Mouse (Mus musculus) intestine, embryonic 16.5 days (tissue): ENCODE measurements around the gene Sox6. TPM values are rescaled to one million over a fixed set of nuclear protein-coding genes. Genes with fewer than 3 reads are reported as not detected.
A peak's percentile ranks its signal among the peaks of the same experiment; 100 is the strongest.

Experiments
- ATAC-seq: fragments of 200-750 bp; cut with Nextera tagmentation; 2 replicates; pipeline ENCODE4 v1.8.0; 2017; ENCODE audit warnings: moderate TSS enrichment, moderate library complexity
- H3K27ac ChIP-seq: fragments of 300-500 bp; sonication (generic); 2 replicates; pipeline ENCODE4 v1.5.1; 2014; ENCODE audit warnings: mild to moderate bottlenecking, low read length
- H3K27me3 ChIP-seq: fragments of 300-500 bp; sonication (generic); replicated peaks from 2 replicates; pipeline ENCODE4 v1.6.1; 2014; ENCODE audit warnings: low read length, control low read depth, mixed read lengths; ENCODE audit not compliant: control insufficient read depth, insufficient read depth
- H3K36me3 ChIP-seq: fragments of 300-500 bp; sonication (generic); 2 replicates; pipeline ENCODE4 v1.6.1; 2014; ENCODE audit warnings: low read length, control low read depth; ENCODE audit not compliant: control insufficient read depth, insufficient read depth
- H3K4me1 ChIP-seq: fragments of 300-500 bp; sonication (generic); 2 replicates; pipeline ENCODE4 v1.6.1; 2014; ENCODE audit warnings: low read length, control low read depth, mixed read lengths; ENCODE audit not compliant: control insufficient read depth, insufficient read depth
- H3K4me2 ChIP-seq: fragments of 300-500 bp; sonication (generic); 2 replicates; pipeline ENCODE4 v1.6.1; 2014; ENCODE audit warnings: low read depth, low read length, control low read depth
- H3K4me3 ChIP-seq: fragments of 300-500 bp; sonication (generic); 2 replicates; pipeline ENCODE4 v1.5.1; 2014; ENCODE audit warnings: mild to moderate bottlenecking, low read length
- H3K9ac ChIP-seq: fragments of 300-500 bp; sonication (generic); 2 replicates; pipeline ENCODE4 v1.6.1; 2014; ENCODE audit warnings: low read depth, low read length
- H3K9me3 ChIP-seq: fragments of 300-500 bp; sonication (generic); 2 replicates; pipeline ENCODE4 v1.6.1; 2016; ENCODE audit warnings: low read length, control low read depth; ENCODE audit not compliant: control insufficient read depth
- WGBS: fragments of 180-500 bp; shearing (Covaris S2); extraction: QIAGEN DNeasy Blood & Tissue Kit; methylation state at CpG from one replicate; pipeline ENCODE4 v1.1.7; 2014; 5-methylcytosine and 5-hydroxymethylcytosine counted together
- polyA plus RNA-seq: library from polyadenylated mRNA; unstranded; fragments of >200 nt; fragmentation: Nextera tagmentation; extraction: Ambion mirVana; gene quantifications from 2 replicates; pipeline ENCODE4 v1.2.1, GENCODE M21; 2015

Gene Sox6
- polyA plus RNA-seq, 1 experiment from 2014 or later: 25.3 TPM

DNA sequence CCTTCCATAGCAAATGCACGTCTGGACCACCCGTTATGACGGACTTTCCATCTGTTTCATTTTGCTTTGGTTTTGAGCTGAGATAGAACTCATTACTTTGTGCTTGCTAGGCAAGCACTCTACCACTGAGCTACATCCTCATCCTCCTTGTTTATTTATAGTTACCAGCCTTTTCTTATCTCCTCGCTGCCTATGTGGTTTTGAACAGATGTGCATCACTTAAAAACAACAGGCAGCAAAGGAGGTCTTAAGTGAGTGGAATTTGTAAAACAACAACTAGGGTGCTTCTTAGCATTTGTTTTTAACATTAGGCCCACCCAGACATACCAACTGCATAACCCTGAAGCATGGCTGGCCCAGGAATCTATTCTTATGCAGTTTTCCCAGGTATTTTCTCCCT, 86.9 kb downstream of the Sox6 start:
- Histone ChIP-seq H3K4me2 (no peak overlapping the region), H3K4me1 (no peaks in the 10 kb centered on the region), H3K27me3 (no peaks in the 10 kb centered on the region), H3K4me3 (no peak overlapping the region), H3K9ac (no peak overlapping the region), H3K9me3 (no peaks in the 10 kb centered on the region), H3K27ac (no peak overlapping the region), H3K36me3 (no peaks in the 10 kb centered on the region)
- ATAC-seq: no peak
- WGBS: 81% methylated on average over 4 of the region's 4 CpGs

DNA sequence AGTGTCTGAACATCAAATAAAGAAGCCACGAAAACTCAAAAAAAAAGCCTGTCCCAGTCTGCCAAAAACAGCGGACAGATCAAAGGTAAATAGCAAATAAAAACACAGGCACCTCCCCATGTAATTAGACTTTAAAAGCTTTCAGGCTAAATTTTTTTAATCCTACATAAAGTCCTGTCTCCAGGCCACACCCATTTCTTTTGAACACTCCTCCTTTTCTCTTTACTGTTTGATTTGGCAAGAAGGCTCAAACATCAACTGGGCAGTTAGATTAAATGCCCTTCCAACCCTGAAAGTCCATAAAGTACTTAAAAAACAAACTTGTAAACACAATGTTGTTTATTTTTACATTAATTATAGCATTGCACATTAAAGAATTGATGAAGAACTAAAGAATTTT, 90.7 kb downstream of the Sox6 start:
- Histone ChIP-seq H3K4me1 (no peaks in the 10 kb centered on the region), H3K27me3 (no peaks in the 10 kb centered on the region), H3K9me3 (no peaks in the 10 kb centered on the region), H3K4me3 (no peak overlapping the region), H3K36me3 (no peaks in the 10 kb centered on the region), H3K4me2 (no peak overlapping the region), H3K9ac (no peak overlapping the region), H3K27ac (no peak overlapping the region)
- no peak for ATAC-seq
- 70% methylated on average over 2 of the region's 2 CpGs for WGBS

DNA sequence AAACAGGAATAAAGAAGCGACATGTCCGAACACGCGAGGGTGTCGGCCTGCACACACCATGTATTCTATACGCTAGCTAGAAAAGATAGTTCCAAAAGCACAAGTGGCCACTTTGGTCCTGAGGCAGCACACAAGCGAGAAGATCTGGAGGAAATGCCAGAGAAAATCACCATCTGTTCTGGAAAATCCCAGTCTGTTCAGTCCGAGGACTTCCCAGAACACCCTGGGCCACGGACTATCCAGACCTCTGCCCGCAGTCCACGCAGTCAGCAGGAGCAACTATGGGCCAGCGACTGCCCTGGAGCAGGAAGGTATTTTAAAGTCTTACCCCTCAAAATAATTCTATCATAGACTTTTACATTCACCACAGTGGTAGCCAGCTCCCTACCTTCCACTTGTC, 92.0 kb downstream of the Sox6 start:
- no peaks in the 10 kb centered on the region for H3K36me3 ChIP-seq
- H3K4me3 ChIP-seq: no peak overlapping the region
- no peak for ATAC-seq
- 91% methylated on average over 12 of the region's 12 CpGs for WGBS
- H3K27ac ChIP-seq: no peak overlapping the region
- H3K4me1 ChIP-seq: no peaks in the 10 kb centered on the region
- no peak overlapping the region for H3K9ac ChIP-seq
- no peak overlapping the region for H3K4me2 ChIP-seq
- no peaks in the 10 kb centered on the region for H3K27me3 ChIP-seq
- H3K9me3 ChIP-seq: no peaks in the 10 kb centered on the region

DNA sequence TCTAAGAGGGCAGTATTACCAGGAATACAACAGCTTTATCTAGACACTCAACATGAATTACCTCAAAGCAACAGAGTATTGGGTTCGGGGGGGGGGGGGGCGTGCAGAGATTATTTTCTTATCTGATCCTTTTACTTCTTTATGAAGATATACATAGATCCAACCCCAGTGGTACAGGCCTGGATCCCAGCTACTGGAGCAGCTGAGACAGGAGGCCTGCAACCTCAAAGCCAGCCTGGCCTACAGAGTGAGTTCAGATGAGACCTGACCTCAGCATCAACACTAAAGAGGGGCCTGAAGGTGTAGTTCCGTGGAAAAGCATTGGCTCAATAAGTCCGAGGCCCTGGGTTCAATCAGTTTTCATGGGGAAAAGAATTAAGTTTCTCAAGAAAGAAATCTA, 93.1 kb downstream of the Sox6 start:
- Histone ChIP-seq H3K4me1 (no peaks in the 10 kb centered on the region), H3K27me3 (no peaks in the 10 kb centered on the region), H3K9ac (no peak overlapping the region), H3K4me3 (no peak overlapping the region), H3K36me3 (no peaks in the 10 kb centered on the region), H3K27ac (no peak overlapping the region), H3K9me3 (no peaks in the 10 kb centered on the region), H3K4me2 (no peak overlapping the region)
- ATAC-seq: no peak
- WGBS: 79% methylated on average over 4 of the region's 4 CpGs

DNA sequence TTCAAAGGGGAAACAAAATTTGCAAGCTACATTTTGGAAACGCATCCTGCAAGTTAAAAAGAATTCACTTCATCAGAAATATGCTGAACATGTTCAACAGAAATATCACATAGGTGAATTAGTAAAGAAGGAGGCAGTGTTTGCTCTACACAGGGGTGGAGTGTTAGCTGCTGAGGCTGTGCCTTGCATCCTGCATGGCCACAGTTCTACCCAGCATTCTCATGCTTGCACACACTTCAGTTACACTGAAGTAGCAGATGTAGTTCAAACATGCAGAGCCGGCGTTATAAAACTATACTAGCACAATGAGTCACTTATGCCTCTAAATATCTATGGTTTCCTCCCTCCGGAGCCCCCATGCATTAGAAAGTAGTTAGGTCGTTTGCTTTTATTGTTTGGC, 94.3 kb downstream of the Sox6 start:
- H3K27ac ChIP-seq: no peak overlapping the region
- H3K9ac ChIP-seq: no peak overlapping the region
- no peaks in the 10 kb centered on the region for H3K27me3 ChIP-seq
- ATAC-seq: no peak
- H3K4me2 ChIP-seq: no peak overlapping the region
- no peaks in the 10 kb centered on the region for H3K36me3 ChIP-seq
- WGBS: 61% methylated on average over 5 of the region's 5 CpGs
- no peak overlapping the region for H3K4me3 ChIP-seq
- no peaks in the 10 kb centered on the region for H3K9me3 ChIP-seq
- no peaks in the 10 kb centered on the region for H3K4me1 ChIP-seq

DNA sequence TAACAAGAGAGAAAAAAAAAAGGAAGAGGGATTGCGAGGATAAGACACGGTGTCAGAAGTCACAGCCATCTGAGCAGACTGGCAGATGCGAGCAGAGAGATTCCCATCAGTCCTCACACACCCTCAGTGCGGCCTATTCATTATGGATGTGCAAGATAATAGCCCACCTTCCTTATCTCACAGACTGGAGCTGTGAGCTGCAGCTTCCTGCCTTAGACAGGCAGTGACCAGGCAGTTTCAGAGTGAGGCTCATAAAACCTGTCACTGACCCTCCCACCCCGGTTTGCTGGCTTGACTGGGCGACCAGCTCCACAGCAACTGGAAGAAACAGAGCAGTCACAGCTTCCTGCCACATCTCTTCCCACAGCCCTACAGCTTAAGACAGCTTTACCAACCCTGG, 96.8 kb downstream of the Sox6 start:
- H3K4me2 ChIP-seq: no peak overlapping the region
- no peaks in the 10 kb centered on the region for H3K36me3 ChIP-seq
- no peaks in the 10 kb centered on the region for H3K27me3 ChIP-seq
- H3K9ac ChIP-seq: no peak overlapping the region
- H3K9me3 ChIP-seq: no peaks in the 10 kb centered on the region
- ATAC-seq: peak; percentile 65
- H3K4me3 ChIP-seq: no peak overlapping the region
- H3K27ac ChIP-seq: no peak overlapping the region
- no peaks in the 10 kb centered on the region for H3K4me1 ChIP-seq
- WGBS: 35% methylated on average over 6 of the region's 6 CpGs

DNA sequence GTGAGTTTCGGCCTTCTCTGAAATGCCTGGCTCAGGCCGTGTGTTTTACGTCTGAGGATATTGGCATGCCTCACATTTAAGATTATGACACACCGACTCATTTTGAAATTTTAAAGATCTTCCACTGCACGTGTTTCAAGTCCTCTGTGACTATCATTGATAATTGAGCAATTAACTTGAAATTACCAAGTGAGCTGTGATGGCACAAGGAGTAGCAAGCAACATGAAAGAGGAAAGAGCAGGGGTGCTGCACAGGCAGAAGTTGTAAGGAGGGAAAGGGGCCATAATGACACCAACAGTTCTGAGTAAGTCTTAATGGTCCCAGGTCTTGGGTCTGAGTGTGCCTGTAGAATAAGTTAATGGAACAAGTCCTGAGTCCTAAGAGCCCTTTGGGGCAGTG, 99.3 kb downstream of the Sox6 start:
- Histone ChIP-seq H3K4me2 (no peak overlapping the region), H3K36me3 (no peaks in the 10 kb centered on the region), H3K4me1 (no peaks in the 10 kb centered on the region), H3K9ac (no peak overlapping the region), H3K9me3 (no peaks in the 10 kb centered on the region), H3K4me3 (no peak overlapping the region), H3K27ac (no peak overlapping the region), H3K27me3 (no peaks in the 10 kb centered on the region)
- 82% methylated on average over 5 of the region's 5 CpGs for WGBS
- no peak for ATAC-seq

DNA sequence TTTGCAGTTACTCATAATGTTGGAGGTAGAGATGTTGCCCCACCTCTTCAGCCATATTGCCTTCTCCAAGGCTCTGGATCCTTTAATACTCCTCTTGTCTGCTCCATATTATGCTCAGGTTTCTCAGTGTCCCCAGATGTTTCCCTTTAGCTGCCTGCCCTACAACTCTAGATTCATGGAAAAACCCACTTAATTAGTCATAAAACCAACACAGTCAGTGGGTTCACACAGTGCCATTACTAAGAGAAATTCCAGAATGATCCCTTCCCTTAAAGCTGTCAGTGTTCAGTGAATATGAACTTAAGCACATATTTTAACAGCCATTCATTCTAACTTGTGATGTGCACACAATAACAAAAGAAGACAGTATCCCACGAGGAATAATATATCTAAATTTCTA, 101.7 kb downstream of the Sox6 start:
- H3K27ac ChIP-seq: no peak overlapping the region
- no peak overlapping the region for H3K4me2 ChIP-seq
- H3K4me3 ChIP-seq: no peak overlapping the region
- no peaks in the 10 kb centered on the region for H3K27me3 ChIP-seq
- ATAC-seq: no peak
- 62% methylated on average over 1 of the region's 1 CpGs for WGBS
- no peaks in the 10 kb centered on the region for H3K9me3 ChIP-seq
- no peaks in the 10 kb centered on the region for H3K4me1 ChIP-seq
- H3K9ac ChIP-seq: no peak overlapping the region
- no peaks in the 10 kb centered on the region for H3K36me3 ChIP-seq

DNA sequence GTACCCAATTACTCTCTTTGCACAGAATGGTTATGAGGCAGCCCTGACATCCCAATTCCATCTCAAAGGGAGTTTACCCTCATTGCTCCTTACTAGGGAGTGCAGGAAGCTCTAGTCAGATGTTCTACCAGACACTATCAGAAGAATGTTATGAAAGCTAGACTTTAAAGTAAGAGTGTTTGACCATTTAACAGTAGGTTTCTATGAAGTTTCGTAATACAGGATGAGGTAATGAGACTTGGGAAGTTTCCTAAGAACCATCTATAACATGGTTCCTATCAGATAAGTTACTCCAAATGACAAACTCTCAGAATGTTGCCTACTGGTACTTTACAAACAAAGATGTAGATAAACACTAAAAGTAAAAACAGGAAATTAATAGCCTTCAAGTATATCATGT, 123.3 kb downstream of the Sox6 start:
- no peaks in the 10 kb centered on the region for H3K27me3 ChIP-seq
- WGBS: 92% methylated on average over 1 of the region's 1 CpGs

DNA sequence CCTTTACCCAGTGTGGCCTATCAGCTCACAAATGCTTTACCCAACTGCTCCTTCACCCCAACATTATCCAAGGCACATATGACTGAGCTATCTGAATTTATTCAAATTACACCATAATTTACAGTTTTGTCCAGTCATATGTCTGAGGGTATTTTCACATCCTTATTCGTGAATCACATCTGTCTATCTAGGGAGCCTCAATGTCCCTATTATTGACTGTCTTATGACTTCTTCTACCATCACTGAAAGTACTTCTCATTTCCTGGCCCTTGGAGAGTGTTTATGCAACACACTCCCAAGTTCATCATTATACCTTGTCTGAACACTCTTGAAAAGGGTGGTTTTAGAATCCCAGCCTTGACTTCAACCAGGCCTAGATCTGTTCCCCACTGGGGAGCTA, 128.3 kb downstream of the Sox6 start:
- Histone ChIP-seq H3K4me2 (no peak overlapping the region), H3K36me3 (no peaks in the 10 kb centered on the region), H3K27me3 (no peaks in the 10 kb centered on the region), H3K9me3 (no peaks in the 10 kb centered on the region), H3K27ac (no peak overlapping the region), H3K4me3 (no peak overlapping the region), H3K9ac (no peak overlapping the region), H3K4me1 (no peaks in the 10 kb centered on the region)
- 86% methylated on average over 1 of the region's 1 CpGs for WGBS
- ATAC-seq: no peak

More for the DNA sequence above, 123.3 kb downstream of the Sox6 start:
- ATAC-seq: no peak
- Histone ChIP-seq H3K9ac (no peak overlapping the region), H3K9me3 (no peaks in the 10 kb centered on the region), H3K27ac (no peak overlapping the region), H3K4me1 (no peaks in the 10 kb centered on the region), H3K4me3 (no peak overlapping the region), H3K4me2 (no peak overlapping the region), H3K36me3 (no peaks in the 10 kb centered on the region)
